Mouse (Mus musculus): ENCODE data around the gene Rasgrp3.

Rasgrp3 gene

GRCm38 (mm10) chr17:75539130-75539529, 103.4 kb downstream of the Rasgrp3 start:
- DNase-seq (ENCODE audit: low spot score in 2 of 2): no peak

GRCm38 (mm10) chr17:75539841-75540240, 104.1 kb downstream of the Rasgrp3 start:
- DNase-seq (ENCODE audit: low spot score in 2 of 2): no peak

- DNase-seq (ENCODE audit: low spot score in 2 of 2): no peak
These were observed 107.7 kb downstream of the Rasgrp3 start for GRCm38 (mm10) chr17:75543434-75543833.

- DNase-seq (ENCODE audit: low spot score in 2 of 2): no peak
These were observed 108.6 kb downstream of the Rasgrp3 start for GRCm38 (mm10) chr17:75544262-75544661.

GRCm38 (mm10) chr17:75550771-75551413, 115.2 kb downstream of the Rasgrp3 start:
- DNase-seq (ENCODE audit: low spot score in 2 of 2): no peak

GRCm38 (mm10) chr17:75551512-75552400, 116.1 kb downstream of the Rasgrp3 start, which contains the start of gene Fam98a:
Gene Fam98a, minus strand, starts transcription at chr17:75551946.
- peak; percentile 98 to 99 for DNase-seq (ENCODE audit: low spot score in 2 of 2)

GRCm38 (mm10) chr17:75557031-75557430, 121.3 kb downstream of the Rasgrp3 start:
- DNase-seq (ENCODE audit: low spot score in 2 of 2): no peak

- DNase-seq (ENCODE audit: low spot score in 2 of 2): no peak
These were observed 122.3 kb downstream of the Rasgrp3 start for GRCm38 (mm10) chr17:75558041-75558440.

- no peak for DNase-seq (ENCODE audit: low spot score in 2 of 2)
These were observed 139.9 kb downstream of the Rasgrp3 start for GRCm38 (mm10) chr17:75575608-75576007.
